Mouse (Mus musculus): ENCODE measurements around the gene Hrg.
A peak's percentile ranks its signal among the peaks of the same experiment; 100 is the strongest.
"Not testable (repeated sequence)": the region's sequence is repeated elsewhere in the genome, so short reads cannot be mapped to it uniquely, and the experiment has no call there.

Hrg gene

GRCm38 (mm10) chr16:22950840-22951395 lies at the start of gene Hrg:
TSS of gene Hrg (plus strand) at chr16:22951072.
- no peak for DNase-seq

GRCm38 (mm10) chr16:22901326-22901725 lies 49.5 kb upstream of the Hrg start:
- no peak for DNase-seq

GRCm38 (mm10) chr16:22909290-22909689 lies 41.6 kb upstream of the Hrg start:
- DNase-seq, result no peak

GRCm38 (mm10) chr16:22911986-22912385 lies 38.9 kb upstream of the Hrg start:
- DNase-seq, result no peak

- DNase-seq, result no peak
These were observed 38.0 kb upstream of the Hrg start for GRCm38 (mm10) chr16:22912886-22913285.

GRCm38 (mm10) chr16:22914276-22914675 lies 36.6 kb upstream of the Hrg start:
- DNase-seq, result no peak

- DNase-seq, result no peak
These were observed 32.8 kb upstream of the Hrg start, which contains the start of gene Fetub for GRCm38 (mm10) chr16:22918034-22918433. TSS of gene Fetub (plus strand) at chr16:22918334.

- no peak for DNase-seq
These were observed 32.1 kb upstream of the Hrg start for GRCm38 (mm10) chr16:22918664-22919312.

- DNase-seq, result no peak
These were observed 30.7 kb upstream of the Hrg start for GRCm38 (mm10) chr16:22919971-22920854.

- no peak for DNase-seq
These were observed 29.1 kb upstream of the Hrg start for GRCm38 (mm10) chr16:22921761-22922160.

GRCm38 (mm10) chr16:22922433-22922832 lies 28.4 kb upstream of the Hrg start:
- DNase-seq, result no peak

- DNase-seq, result peak; percentile 7
These were observed 21.3 kb upstream of the Hrg start for GRCm38 (mm10) chr16:22929575-22929974.

- no peak for DNase-seq
These were observed 19.3 kb upstream of the Hrg start for GRCm38 (mm10) chr16:22931431-22932200.

- DNase-seq, result no peak
These were observed 13.2 kb upstream of the Hrg start for GRCm38 (mm10) chr16:22937631-22938030.

- DNase-seq, result no peak
These were observed 12.3 kb upstream of the Hrg start for GRCm38 (mm10) chr16:22938541-22938940.

GRCm38 (mm10) chr16:22939120-22939695 lies 11.7 kb upstream of the Hrg start:
- no peak for DNase-seq

- DNase-seq, result not testable (repeated sequence)
These were observed 8.9 kb upstream of the Hrg start for GRCm38 (mm10) chr16:22941825-22942476.

- no peak for DNase-seq
These were observed 3.5 kb upstream of the Hrg start for GRCm38 (mm10) chr16:22947371-22947770.

GRCm38 (mm10) chr16:22953069-22953468 lies 2.2 kb downstream of the Hrg start:
- no peak for DNase-seq

- DNase-seq, result no peak
These were observed 4.7 kb downstream of the Hrg start for GRCm38 (mm10) chr16:22955397-22956084.

GRCm38 (mm10) chr16:22956085-22956439 lies 5.2 kb downstream of the Hrg start:
- DNase-seq, result no peak

- no peak for DNase-seq
These were observed 10.2 kb downstream of the Hrg start for GRCm38 (mm10) chr16:22961073-22961472.

All from right cerebral cortex, postnatal 4 days (tissue).